Mouse (Mus musculus) ES-E14 (cell line): ENCODE measurements around the gene Unc79.

Experiments used
- CHD2 ChIP-seq: IDR thresholded peaks from 2 replicates; pipeline ENCODE4 v1.6.1; 2014; ENCODE audit warnings: mild to moderate bottlenecking, low read depth, low read length, inconsistent platforms
- HCFC1 ChIP-seq: IDR thresholded peaks from 2 replicates; pipeline ENCODE4 v1.6.1; 2012; ENCODE audit warnings: low read length, inconsistent platforms, borderline replicate concordance; ENCODE audit not compliant: insufficient read depth
- MAFK ChIP-seq: IDR thresholded peaks from 2 replicates; pipeline ENCODE4 v1.6.1; 2014; ENCODE audit warnings: mild to moderate bottlenecking, low read depth, low read length, inconsistent platforms; ENCODE audit not compliant: insufficient read depth
- ZC3H11A ChIP-seq: IDR thresholded peaks from 2 replicates; pipeline ENCODE4 v1.6.1; 2012; ENCODE audit warnings: low read depth, mild to moderate bottlenecking, inconsistent platforms, low read length, borderline replicate concordance
- ZNF384 ChIP-seq: IDR thresholded peaks from 2 replicates; pipeline ENCODE4 v1.6.1; 2012; ENCODE audit warnings: low read depth, low read length, inconsistent platforms

- TF ChIP-seq ZC3H11A (no peak), HCFC1 (no peak), ZNF384 (no peak), CHD2 (no peak), MAFK (no peak)
Measured at GRCm38 (mm10) chr12:103226121-103226520, 277.5 kb downstream of the Unc79 start.
